Mouse (Mus musculus) G1E (cell line): ENCODE data around the gene Pdzd3.

Experiments
- CTCF ChIP-seq: IDR thresholded peaks from 2 replicates; pipeline ENCODE4 v1.5.1; 2012; ENCODE audit warnings: low read depth, low read length, inconsistent platforms, mixed read lengths
- GATA1 ChIP-seq: IDR thresholded peaks from 2 replicates; pipeline ENCODE4 v1.6.1; 2012; ENCODE audit warnings: borderline replicate concordance, low read length, inconsistent platforms, mixed read lengths
- GATA2 ChIP-seq: IDR thresholded peaks from 2 replicates; pipeline ENCODE4 v1.6.1; 2012; ENCODE audit warnings: low read depth, low read length, inconsistent platforms, borderline replicate concordance
- POLR2AphosphoS5 ChIP-seq: IDR thresholded peaks from 2 replicates; pipeline ENCODE4 v1.6.1; 2012; ENCODE audit warnings: low read depth, low read length, inconsistent platforms; ENCODE audit not compliant: insufficient replicate concordance
- TAL1 ChIP-seq: conservative IDR thresholded peaks from 2 replicates; pipeline ENCODE4 v1.6.1; 2012; ENCODE audit warnings: low read depth, low read length, inconsistent platforms, mixed read lengths

DNA sequence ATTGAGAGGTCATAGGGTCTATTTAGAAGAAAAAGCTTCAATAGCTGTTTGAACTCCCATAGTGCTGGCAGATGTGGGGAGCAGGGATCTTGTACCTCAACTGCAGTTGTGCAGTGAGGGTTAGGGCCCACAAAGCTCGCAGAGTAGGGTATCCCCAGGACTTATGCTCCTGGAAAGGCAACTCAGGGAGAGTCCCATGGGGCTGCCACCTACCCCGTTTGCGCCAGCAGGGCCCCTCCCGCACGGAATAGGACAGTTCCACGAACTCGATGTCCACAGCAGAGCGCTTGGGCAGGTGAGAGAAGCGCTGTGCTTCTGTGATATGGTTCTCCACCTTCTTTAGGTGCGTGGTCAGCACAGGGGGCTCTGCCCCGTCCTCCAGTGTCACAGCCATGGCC lies 35.7 kb upstream of the Pdzd3 start:
- TF ChIP-seq CTCF, result no peak
- TF ChIP-seq GATA1, result no peak
- no peak for TF ChIP-seq POLR2AphosphoS5
- TF ChIP-seq TAL1, result no peak
- no peak for TF ChIP-seq GATA2
